19 mouse cellular contexts compared by ENCODE assay signal in the genomic region with DNA sequence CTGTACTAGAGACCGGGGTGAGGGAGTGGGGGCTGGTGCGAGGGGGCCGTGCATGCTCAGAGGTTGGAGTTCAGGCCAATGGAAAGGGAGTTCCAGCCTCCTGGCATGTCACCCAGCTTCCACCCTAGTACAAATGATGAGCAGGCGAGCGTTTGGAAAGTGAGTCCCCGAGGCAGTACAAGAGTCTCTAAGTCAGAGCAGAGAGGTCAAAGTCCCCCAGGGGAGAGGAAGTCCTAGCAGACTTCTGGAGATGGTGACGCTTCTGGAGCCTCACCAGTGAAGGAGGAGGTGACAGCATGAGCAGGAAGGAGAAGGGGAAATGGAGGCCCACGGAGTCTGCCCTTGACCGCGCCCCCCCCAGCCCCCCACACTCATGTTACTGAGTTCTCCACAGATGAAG. TPM values are rescaled to one million over a fixed set of nuclear protein-coding genes. Genes with fewer than 3 reads are reported as not detected.
A peak's percentile ranks its signal among the peaks of the same experiment; 100 is the strongest.
DNase-seq lines count a peak whose midpoint lies in the region; ATAC-seq lines count a peak whose summit lies in the region.
"Had no signal": no experiment of that assay in that cellular context is flagged by ENCODE, and none has a peak within 500 bp of the region (broad histone marks: within the 10 kb centered on the region; RNA-seq: fewer than 3 reads in every experiment).

No protein-coding gene starts in this region.

- H3K9me3 ChIP-seq in kidney, embryonic 15.5 days (replicated peaks) = no peaks in the 10 kb centered on the region
- H3K9me3 ChIP-seq: G1E; liver, embryonic 15.5 days had no signal

- ATAC-seq in kidney, embryonic 15.5 days (replicated peaks; ENCODE audit: low FRiP score) = 0 out of 2 replicates have a peak, but pooled peaks have one; percentile 52
- no peak for ATAC-seq in megakaryocyte, adult 5-6 weeks (ENCODE audit: poor library complexity, severe bottlenecking)
- no peak for ATAC-seq in erythroid progenitor cell, adult 5-6 weeks (replicated peaks; ENCODE audit: low FRiP score, poor library complexity, severe bottlenecking)
- ATAC-seq: midbrain, embryonic 16.5 days had no signal

- no peaks in the 10 kb centered on the region for H3K36me3 ChIP-seq in kidney, embryonic 15.5 days
- H3K36me3 ChIP-seq: G1E; liver, embryonic 15.5 days; neural tube, embryonic 12.5 days had no signal

- peak; percentile 95 for DNase-seq in heart, adult 11 months
- no peak for DNase-seq in heart, postnatal 25 days (ENCODE audit: low spot score)
- DNase-seq in spleen, postnatal 10 days (ENCODE audit: low spot score in 2 of 2) = peak; percentile 5 to 42
- no peak for DNase-seq in spleen, postnatal 14 days (ENCODE audit: low spot score in 2 of 2)
- DNase-seq in c-Kit-positive CD71-positive TER-119-positive erythroid progenitor cells, embryonic 14.5 days (ENCODE audit: low spot score) = no peak
- DNase-seq: cerebellum, adult 18-20 months; gastrocnemius, postnatal 25 days; lung, postnatal 36 days had no signal

- peak overlapping the region; percentile 12; the same call in 1 of the 2 replicates for H3K4me2 ChIP-seq in kidney, embryonic 15.5 days
- H3K4me2 ChIP-seq: liver, embryonic 15.5 days; neural tube, embryonic 12.5 days had no signal

- no peak overlapping the region for H3K4me3 ChIP-seq in kidney, embryonic 15.5 days (replicated peaks)
- H3K4me3 ChIP-seq: liver, embryonic 15.5 days; neural tube, embryonic 12.5 days had no signal

- H3K9ac ChIP-seq in kidney, embryonic 15.5 days = no peak overlapping the region
- H3K9ac ChIP-seq: liver, embryonic 15.5 days; neural tube, embryonic 12.5 days had no signal

- WGBS in kidney, embryonic 15.5 days = 35% methylated on average over 10 of the region's 10 CpGs

- intact Hi-C loops in heart, postnatal 25 days (cut with DNase I) = no loop called here

- no peak overlapping the region for H3K27ac ChIP-seq in kidney, embryonic 15.5 days
- H3K27ac ChIP-seq: liver, embryonic 15.5 days; neural tube, embryonic 12.5 days had no signal

- no peaks in the 10 kb centered on the region for H3K27me3 ChIP-seq in kidney, embryonic 15.5 days
- H3K27me3 ChIP-seq: liver, embryonic 15.5 days had no signal

- peaks cover 12% of the 10 kb centered on the region for H3K4me1 ChIP-seq in kidney, embryonic 15.5 days
- H3K4me1 ChIP-seq: liver, embryonic 15.5 days had no signal

RNA-seq across cellular contexts. Expression of a gene that starts 18.7 kb away (rescaled TPM):
- 1 to 10 TPM; 1.6 TPM for total RNA-seq in heart, postnatal 25 days (2021)
- 12.8 and 16.3 TPM in 2 replicates for polyA plus RNA-seq in kidney, embryonic 15.5 days (2015; fragmentation: Nextera tagmentation; extraction: Ambion mirVana)
- total RNA-seq in megakaryocyte, adult 5-6 weeks (2015) = not detected in 2 replicates
- not detected in 2 replicates for total RNA-seq in megakaryocyte, adult 5-6 weeks (2017)
- total RNA-seq in erythroid progenitor cell, adult 5-6 weeks (2015; ENCODE audit: low replicate concordance) = not detected in 2 replicates
- not detected in 2 replicates for total RNA-seq in erythroid progenitor cell, adult 5-6 weeks (2017; ENCODE audit: low replicate concordance)

RNA-seq across cellular contexts. Expression of a gene that starts 29.5 kb away (rescaled TPM):
- not detected for total RNA-seq in heart, postnatal 25 days (2021)
- polyA plus RNA-seq in kidney, embryonic 15.5 days (2015; fragmentation: Nextera tagmentation; extraction: Ambion mirVana) = not detected in 2 replicates
- total RNA-seq in megakaryocyte, adult 5-6 weeks (2015) = not detected in 2 replicates
- not detected in 2 replicates for total RNA-seq in megakaryocyte, adult 5-6 weeks (2017)
- total RNA-seq in erythroid progenitor cell, adult 5-6 weeks (2015; ENCODE audit: low replicate concordance) = not detected in 2 replicates
- not detected in 2 replicates for total RNA-seq in erythroid progenitor cell, adult 5-6 weeks (2017; ENCODE audit: low replicate concordance)
- total RNA-seq: G1E; gastrocnemius, postnatal 25 days; hematopoietic stem cell, adult 5-6 weeks; layer of hippocampus, postnatal 14 days; left cerebral cortex, postnatal 36 days had no signal
- polyA plus RNA-seq: C2C12; G1E; liver, embryonic 15.5 days; midbrain, embryonic 16.5 days had no signal

Comparison
In these comparisons a context has a peak if more than half of its experiments do, and no peak if none do; other contexts are left out.
1. DNase-seq: peak in heart, adult 11 months (single experiment) and spleen, postnatal 10 days (2 of 2); none in heart, postnatal 25 days (single experiment), spleen, postnatal 14 days (0 of 2) and c-Kit-positive CD71-positive TER-119-positive erythroid progenitor cells, embryonic 14.5 days (single experiment).